Mouse (Mus musculus) right cerebral cortex, postnatal 4 days (tissue): Measurements from ENCODE around the gene Myh10.
A peak's percentile ranks its signal among the peaks of the same experiment; 100 is the strongest.
"Not testable (repeated sequence)": the region's sequence is repeated elsewhere in the genome, so short reads cannot be mapped to it uniquely, and the experiment has no call there.

ENCODE experiments used
- DNase-seq: peaks from one replicate; pipeline ENCODE4 v3.0.0-alpha.2; 2022

The Myh10 gene

GRCm38 (mm10) chr11:68805148-68805547, 113.8 kb downstream of the Myh10 start:
- no peak for DNase-seq

- peak; percentile 91 for DNase-seq
These were observed 116.4 kb downstream of the Myh10 start for GRCm38 (mm10) chr11:68807787-68808186.

- no peak for DNase-seq
These were observed 120.7 kb downstream of the Myh10 start for GRCm38 (mm10) chr11:68811881-68812577.

- DNase-seq: no peak
These were observed 127.1 kb downstream of the Myh10 start for GRCm38 (mm10) chr11:68818416-68818815.

GRCm38 (mm10) chr11:68819226-68819805, 128.0 kb downstream of the Myh10 start:
- no peak for DNase-seq

GRCm38 (mm10) chr11:68822326-68822725, 131.0 kb downstream of the Myh10 start:
- no peak for DNase-seq

GRCm38 (mm10) chr11:68826735-68827134, 135.4 kb downstream of the Myh10 start:
- DNase-seq: no peak

GRCm38 (mm10) chr11:68831580-68831979, 140.2 kb downstream of the Myh10 start:
- DNase-seq: not testable (repeated sequence)

GRCm38 (mm10) chr11:68832793-68833192, 141.4 kb downstream of the Myh10 start:
- DNase-seq: no peak

- no peak for DNase-seq
These were observed 142.2 kb downstream of the Myh10 start for GRCm38 (mm10) chr11:68833593-68833992.

GRCm38 (mm10) chr11:68835034-68835433, 143.7 kb downstream of the Myh10 start:
- no peak for DNase-seq

- no peak for DNase-seq
These were observed 148.2 kb downstream of the Myh10 start for GRCm38 (mm10) chr11:68839606-68840005.

- no peak for DNase-seq
These were observed 159.5 kb downstream of the Myh10 start for GRCm38 (mm10) chr11:68850862-68851261.

GRCm38 (mm10) chr11:68851644-68852485, 160.5 kb downstream of the Myh10 start:
- no peak for DNase-seq

GRCm38 (mm10) chr11:68852486-68852901, 161.1 kb downstream of the Myh10 start:
- DNase-seq: no peak

- peak; percentile 99 for DNase-seq
These were observed 161.6 kb downstream of the Myh10 start for GRCm38 (mm10) chr11:68852932-68853409.

GRCm38 (mm10) chr11:68853611-68854401, 162.4 kb downstream of the Myh10 start:
- no peak for DNase-seq

- no peak for DNase-seq
These were observed 163.3 kb downstream of the Myh10 start for GRCm38 (mm10) chr11:68854621-68855020.

GRCm38 (mm10) chr11:68857329-68857728, 166.0 kb downstream of the Myh10 start:
- no peak for DNase-seq

- no peak for DNase-seq
These were observed 168.7 kb downstream of the Myh10 start for GRCm38 (mm10) chr11:68859943-68860593.

- no peak for DNase-seq
These were observed 170.9 kb downstream of the Myh10 start for GRCm38 (mm10) chr11:68862260-68862659.

- no peak for DNase-seq
These were observed 172.3 kb downstream of the Myh10 start for GRCm38 (mm10) chr11:68863631-68864091.
